Mouse (Mus musculus): ENCODE data around the gene Cbx1.
"Not testable (repeated sequence)": the region's sequence is repeated elsewhere in the genome, so short reads cannot be mapped to it uniquely, and the experiment has no call there.

Gene Cbx1

GRCm38 (mm10) chr11:96775063-96775462, 13.9 kb upstream of the Cbx1 start:
- DNase-seq (ENCODE audit: low spot score in 2 of 2), result no peak

GRCm38 (mm10) chr11:96775665-96776064, 13.3 kb upstream of the Cbx1 start:
- DNase-seq (ENCODE audit: low spot score in 2 of 2), result no peak

- no peak for DNase-seq (ENCODE audit: low spot score in 2 of 2)
Observed at GRCm38 (mm10) chr11:96776068-96776467, 12.9 kb upstream of the Cbx1 start.

DNA sequence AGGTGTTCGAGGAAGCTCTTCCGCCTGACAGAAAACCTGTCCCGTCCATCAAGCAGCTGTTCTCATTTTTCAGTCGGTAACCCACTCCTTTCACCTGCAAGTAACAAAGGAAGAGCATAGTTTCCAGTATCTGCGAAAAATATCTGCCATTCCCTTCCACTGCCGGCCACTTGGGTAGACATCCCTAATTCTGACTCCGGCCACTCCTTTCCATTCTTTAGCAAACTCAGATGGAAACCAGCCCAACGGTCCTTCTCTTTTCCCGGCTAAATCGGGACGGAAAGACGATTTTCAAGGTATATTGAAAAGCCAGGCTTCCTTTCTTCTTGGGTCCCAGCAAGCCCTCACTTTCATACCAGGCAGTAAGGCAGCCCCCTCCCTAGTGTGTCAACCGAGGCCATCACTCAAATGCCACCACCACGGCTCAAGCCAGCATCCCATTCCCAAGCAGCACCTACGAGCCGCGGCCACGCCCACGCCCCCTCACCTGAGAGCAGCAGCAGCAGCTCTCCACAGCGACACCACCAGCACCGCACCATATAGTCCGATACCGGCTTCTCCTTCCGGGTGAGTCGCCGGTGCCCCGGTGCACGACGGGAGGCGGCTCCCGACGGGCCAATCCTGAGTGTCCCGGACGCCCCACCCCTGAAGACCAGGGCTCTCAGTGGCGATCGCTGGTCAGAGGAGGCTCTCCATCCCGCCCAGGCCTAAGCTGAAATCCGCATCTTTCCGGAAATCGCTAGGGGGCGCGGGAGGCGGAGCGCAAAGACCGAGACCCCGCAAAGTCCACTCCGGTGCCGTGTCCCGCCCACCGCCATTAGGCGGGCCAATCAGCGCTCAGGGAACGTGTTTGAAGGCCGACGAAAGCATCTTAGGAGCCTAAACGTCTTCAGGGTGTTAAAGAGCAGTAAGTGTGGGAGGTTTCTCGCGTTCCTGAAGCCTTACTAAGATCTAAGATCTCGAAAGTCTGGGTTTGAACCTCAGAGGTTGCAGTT, 11.7 kb upstream of the Cbx1 start, which contains the start of gene Snx11:
TSS of gene Snx11 (minus strand) at position 592 of the 995 bp plus-strand sequence.
- peak; percentile 99 to 100 for DNase-seq (ENCODE audit: low spot score in 2 of 2)

GRCm38 (mm10) chr11:96778061-96778627, 10.8 kb upstream of the Cbx1 start:
- DNase-seq (ENCODE audit: low spot score in 2 of 2), result not testable (repeated sequence)

DNA sequence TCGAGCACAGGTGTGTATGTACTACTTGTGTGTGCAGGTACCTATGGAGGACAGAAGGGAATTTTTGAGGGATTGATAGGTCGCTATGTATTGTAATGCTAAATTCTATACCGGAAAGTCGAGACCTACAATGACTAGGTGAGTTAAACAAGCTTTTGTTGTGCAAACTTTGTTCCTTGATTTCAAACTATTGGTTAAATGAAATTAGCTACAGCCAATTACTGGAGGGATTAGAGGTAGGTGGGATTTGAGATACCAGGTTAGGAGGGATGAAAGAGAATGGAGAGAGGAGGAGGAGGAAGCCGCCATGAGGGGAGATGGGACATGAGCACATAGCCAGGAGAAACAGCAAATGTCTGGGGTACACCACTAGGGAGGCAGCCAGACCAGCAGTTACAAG, 8.6 kb upstream of the Cbx1 start:
- no peak for DNase-seq (ENCODE audit: low spot score in 2 of 2)

DNA sequence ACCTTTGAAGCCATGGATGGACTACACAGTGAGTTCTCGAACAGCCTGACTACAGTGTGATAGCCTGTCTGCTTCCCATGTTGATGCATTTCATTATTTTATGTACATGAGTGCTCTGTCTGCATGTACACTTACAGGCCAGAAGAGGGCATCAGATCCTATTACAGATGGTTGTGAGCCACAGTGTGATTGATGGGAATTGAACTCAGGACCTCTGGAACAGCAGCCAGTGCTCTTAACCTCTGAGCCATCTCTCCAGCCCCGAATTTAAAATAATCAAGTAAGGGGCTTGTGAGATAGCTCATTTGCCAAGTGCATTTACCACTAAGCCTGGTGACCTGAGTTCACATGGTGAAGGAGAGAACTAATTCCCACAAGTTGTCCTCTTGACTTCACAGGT, 7.5 kb upstream of the Cbx1 start:
- DNase-seq (ENCODE audit: low spot score in 2 of 2), result no peak

- DNase-seq (ENCODE audit: low spot score in 2 of 2), result peak; percentile 49 to 51
Observed at GRCm38 (mm10) chr11:96784847-96785246, 4.1 kb upstream of the Cbx1 start.

DNA sequence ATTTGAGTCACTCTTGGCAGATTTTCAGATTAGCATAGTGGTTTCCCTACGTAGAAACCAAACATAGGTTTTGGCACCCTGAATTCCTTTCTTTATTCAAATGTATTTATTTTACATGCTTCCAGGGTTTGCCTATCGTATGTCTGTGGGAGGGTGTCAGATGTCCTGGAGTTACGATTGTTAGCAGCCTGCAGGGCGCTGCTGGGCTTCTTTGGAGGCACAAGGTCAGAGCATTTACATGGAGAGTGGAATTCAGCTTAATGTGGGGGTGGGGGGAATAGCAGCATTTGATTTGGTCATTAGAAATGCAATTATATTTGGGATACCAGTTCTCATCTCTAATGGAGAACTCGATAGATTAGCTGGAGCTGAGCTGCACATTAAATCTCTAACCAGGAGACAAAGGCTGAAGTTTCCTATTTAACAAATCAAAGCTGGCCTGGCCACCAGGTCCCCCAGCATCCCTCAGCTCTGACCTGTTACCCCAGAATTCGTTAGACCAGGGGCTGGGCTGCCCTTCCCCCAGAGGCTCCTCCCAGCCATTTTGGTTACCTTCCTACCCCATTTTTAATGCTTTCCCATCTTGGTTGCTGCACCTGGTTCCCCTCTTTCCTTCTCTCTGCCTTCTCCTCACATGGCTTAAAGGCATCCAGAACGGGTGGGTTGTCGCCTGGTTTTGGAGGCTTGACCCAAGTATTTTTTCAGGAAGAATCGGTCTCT, 2.0 kb upstream of the Cbx1 start:
- DNase-seq (ENCODE audit: low spot score in 2 of 2), result no peak

DNA sequence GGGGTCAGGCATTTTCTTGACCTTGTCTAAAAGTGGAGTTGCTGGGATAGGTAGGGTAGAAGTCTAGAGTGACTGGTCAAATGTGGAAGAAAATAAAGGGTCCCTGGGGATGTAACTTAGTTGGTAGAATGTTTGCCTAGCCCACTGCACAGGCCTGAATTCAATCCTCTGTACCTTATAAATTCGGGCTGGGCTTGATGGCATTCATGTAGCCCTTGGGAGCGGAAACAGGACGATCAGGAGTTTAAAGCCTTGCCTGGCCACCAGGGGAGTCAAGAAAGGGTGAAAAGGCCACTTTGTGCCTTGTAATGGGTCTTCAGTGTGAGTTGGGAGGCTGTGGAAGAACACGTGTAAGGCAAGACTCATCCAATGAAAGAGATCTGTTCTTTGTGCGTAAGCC, 1.1 kb downstream of the Cbx1 start:
- no peak for DNase-seq (ENCODE audit: low spot score in 2 of 2)

GRCm38 (mm10) chr11:96790681-96791080, 1.8 kb downstream of the Cbx1 start:
- no peak for DNase-seq (ENCODE audit: low spot score in 2 of 2)

GRCm38 (mm10) chr11:96795491-96795890, 6.6 kb downstream of the Cbx1 start:
- no peak for DNase-seq (ENCODE audit: low spot score in 2 of 2)

DNA sequence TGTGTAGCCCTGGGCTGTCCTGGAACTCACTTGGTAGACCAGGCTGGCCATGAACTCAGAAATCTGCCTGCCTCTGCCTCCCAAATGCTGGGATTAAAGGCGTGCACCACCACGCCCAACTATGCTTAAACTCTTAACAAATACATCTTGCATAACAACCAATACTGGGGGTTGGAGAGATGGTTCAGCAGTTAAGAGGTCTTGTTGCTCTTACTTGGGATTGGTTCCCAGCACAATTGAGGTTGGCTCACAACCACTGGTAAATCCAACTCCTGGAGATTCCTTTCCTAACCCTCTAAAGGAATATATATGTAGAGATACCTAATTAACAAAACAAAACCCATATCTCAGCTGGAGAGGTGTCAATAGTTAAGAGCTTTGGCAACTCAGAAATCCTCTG, 7.2 kb downstream of the Cbx1 start:
- no peak for DNase-seq (ENCODE audit: low spot score in 2 of 2)

GRCm38 (mm10) chr11:96796586-96796985, 7.7 kb downstream of the Cbx1 start:
- no peak for DNase-seq (ENCODE audit: low spot score in 2 of 2)

GRCm38 (mm10) chr11:96799511-96799910, 10.6 kb downstream of the Cbx1 start:
- no peak for DNase-seq (ENCODE audit: low spot score in 2 of 2)

- DNase-seq (ENCODE audit: low spot score in 2 of 2), result no peak
Observed at GRCm38 (mm10) chr11:96805606-96806005, 16.7 kb downstream of the Cbx1 start.

- no peak for DNase-seq (ENCODE audit: low spot score in 2 of 2)
Observed at GRCm38 (mm10) chr11:96808066-96808465, 19.1 kb downstream of the Cbx1 start.

GRCm38 (mm10) chr11:96809562-96810235, 20.8 kb downstream of the Cbx1 start:
- no peak for DNase-seq (ENCODE audit: low spot score in 2 of 2)

DNA sequence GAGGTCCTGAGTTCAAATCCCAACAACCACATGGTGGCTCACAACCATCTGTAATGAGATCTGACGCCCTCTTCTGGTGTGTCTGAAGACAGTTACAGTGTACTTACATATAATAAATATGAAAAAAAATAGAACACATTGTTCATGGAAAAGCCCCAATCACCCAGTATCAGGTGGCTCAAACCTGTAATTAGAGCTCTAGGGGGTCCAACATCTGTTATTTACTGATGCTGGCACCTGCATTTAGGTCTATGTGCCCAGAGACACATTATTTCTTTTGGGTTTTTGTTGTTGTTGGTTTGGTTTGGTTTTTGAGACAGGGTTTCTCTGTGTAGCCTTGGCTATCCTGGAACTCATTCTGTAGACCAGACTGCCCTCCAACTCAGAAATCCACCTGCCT, 22.3 kb downstream of the Cbx1 start:
- DNase-seq (ENCODE audit: low spot score in 2 of 2), result not testable (repeated sequence)

DNA sequence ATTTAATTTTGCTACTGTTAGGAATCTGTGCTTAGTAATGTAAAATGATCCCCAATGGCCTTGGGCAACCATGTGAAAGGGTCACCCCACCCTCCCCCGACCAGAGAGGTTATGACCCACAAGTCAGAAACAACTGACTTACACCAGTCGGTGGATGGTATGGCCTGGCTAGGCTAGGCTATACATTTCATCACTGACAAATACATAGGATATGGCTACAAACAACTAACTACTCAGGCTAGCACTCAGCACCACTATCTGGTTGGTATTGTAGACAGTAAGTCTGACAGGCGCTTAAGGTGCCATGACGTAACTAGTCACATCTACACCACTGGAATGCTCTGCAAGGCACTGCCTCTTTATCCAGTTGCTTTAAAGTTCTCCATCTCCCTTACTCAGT, 24.5 kb downstream of the Cbx1 start:
- DNase-seq (ENCODE audit: low spot score in 2 of 2), result no peak

DNA sequence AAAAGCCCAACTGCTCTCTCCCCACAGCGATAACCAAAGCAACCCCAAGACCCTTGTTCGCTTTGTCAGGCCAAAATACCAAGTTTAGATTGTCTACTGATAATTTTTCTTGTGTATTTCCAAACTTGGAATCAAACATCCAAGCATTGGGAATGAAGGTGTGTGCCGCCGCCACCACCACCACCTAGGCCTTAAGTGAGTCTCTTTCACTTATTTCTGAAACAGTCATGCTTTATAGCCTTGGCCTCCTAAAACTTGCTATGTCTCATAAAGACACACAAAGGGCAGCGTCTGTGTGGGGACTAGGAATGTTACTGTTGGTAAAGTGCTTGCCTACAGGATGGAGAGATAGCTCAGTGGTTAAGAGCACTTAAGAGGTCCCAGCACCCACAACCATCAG, 25.0 kb downstream of the Cbx1 start:
- DNase-seq (ENCODE audit: low spot score in 2 of 2), result no peak

GRCm38 (mm10) chr11:96814443-96814842, 25.5 kb downstream of the Cbx1 start:
- DNase-seq (ENCODE audit: low spot score in 2 of 2), result no peak
